Mouse (Mus musculus) ovary, adult 18-20 months (tissue): ENCODE measurements around the gene Olfr639.
"Not testable (repeated sequence)": the region's sequence is repeated elsewhere in the genome, so short reads cannot be mapped to it uniquely, and the experiment has no call there.

ENCODE experiments used
- DNase-seq: peaks from one replicate; pipeline ENCODE4 v3.0.0; 2022; ENCODE audit warnings: low spot score, mixed read lengths

Olfr639 gene

GRCm38 (mm10) chr7:104017203-104017602 is at the start of gene Olfr639:
TSS of gene Olfr639 (minus strand) at chr7:104017303.
- no peak for DNase-seq

GRCm38 (mm10) chr7:104061345-104061744 is 44.2 kb upstream of the Olfr639 start, which contains the start of gene 4930516K23Rik:
TSS of gene 4930516K23Rik (minus strand) at chr7:104061445.
- no peak for DNase-seq

DNA sequence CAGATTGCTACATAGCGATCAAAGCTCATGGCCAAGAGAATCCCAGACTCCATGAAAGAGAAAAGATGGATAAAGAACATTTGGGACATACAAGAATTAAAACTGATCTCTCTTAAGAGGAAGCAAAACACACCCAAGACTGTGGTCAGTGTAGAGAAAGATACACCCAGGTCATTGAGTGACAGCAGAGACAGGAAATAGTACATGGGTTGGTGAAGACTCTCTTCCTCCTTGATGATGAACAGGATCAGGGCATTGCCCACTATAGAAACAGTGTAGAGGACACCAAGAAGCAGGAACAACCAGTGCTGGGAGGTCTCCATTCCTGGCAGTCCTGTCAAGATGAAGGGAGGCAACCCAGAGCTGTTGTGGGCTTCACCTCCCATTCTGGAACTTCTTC is 42.1 kb upstream of the Olfr639 start:
- DNase-seq: no peak

DNA sequence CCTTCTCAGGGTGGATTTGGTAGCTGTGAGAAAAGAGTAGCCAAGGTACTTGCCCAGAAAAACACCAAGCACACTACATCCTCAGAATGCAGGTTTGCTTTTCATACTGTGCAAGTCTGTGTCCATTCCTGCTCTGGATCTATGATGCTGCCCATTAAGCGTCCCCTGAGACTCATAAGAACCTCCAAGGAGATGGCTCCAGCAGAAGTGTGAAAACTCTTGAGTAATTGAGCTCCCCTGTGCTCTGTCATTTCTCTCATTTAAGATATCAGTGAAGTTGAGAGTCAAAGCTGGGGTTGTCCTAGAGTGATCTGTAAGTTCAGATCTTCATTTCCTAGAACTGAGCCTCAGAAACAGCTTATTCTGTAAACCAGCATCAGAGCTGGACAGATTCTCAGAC is 35.5 kb upstream of the Olfr639 start, which contains the start of gene Olfr642:
Olfr642 (minus strand) TSS at position 101 of the 400 bp plus-strand sequence.
- no peak for DNase-seq

- no peak for DNase-seq
Observed at GRCm38 (mm10) chr7:104050745-104051144, 33.6 kb upstream of the Olfr639 start.

GRCm38 (mm10) chr7:104035145-104035544 is 18.0 kb upstream of the Olfr639 start, which contains the start of gene Olfr641:
TSS of gene Olfr641 (plus strand) at chr7:104035445.
- no peak for DNase-seq

- DNase-seq: no peak
Observed at GRCm38 (mm10) chr7:104026978-104027377, 9.9 kb upstream of the Olfr639 start.

GRCm38 (mm10) chr7:104025473-104025872 is 8.4 kb upstream of the Olfr639 start, which contains the start of gene Olfr640:
TSS of gene Olfr640 (minus strand) at chr7:104025573.
- no peak for DNase-seq

DNA sequence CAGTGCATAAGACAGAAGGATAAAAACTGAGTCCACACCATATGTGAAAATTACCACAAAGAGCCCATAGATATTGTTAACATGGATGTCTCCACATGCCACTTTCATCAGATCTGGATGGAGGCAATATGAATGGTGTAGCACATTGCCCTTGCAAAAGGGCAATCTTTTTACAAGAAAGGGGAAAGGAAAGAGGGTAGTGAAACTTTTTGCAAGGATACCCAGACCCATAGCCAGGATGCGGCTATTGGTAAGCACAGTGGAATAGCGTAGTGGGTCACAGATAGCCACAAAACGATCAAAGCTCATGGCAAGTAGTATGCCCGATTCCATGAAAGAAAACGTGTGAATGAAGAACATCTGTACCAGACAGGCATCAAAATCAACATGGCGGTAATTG is 4.5 kb upstream of the Olfr639 start:
- no peak for DNase-seq

- DNase-seq: no peak
Observed at GRCm38 (mm10) chr7:104018953-104019352, 1.9 kb upstream of the Olfr639 start.

DNA sequence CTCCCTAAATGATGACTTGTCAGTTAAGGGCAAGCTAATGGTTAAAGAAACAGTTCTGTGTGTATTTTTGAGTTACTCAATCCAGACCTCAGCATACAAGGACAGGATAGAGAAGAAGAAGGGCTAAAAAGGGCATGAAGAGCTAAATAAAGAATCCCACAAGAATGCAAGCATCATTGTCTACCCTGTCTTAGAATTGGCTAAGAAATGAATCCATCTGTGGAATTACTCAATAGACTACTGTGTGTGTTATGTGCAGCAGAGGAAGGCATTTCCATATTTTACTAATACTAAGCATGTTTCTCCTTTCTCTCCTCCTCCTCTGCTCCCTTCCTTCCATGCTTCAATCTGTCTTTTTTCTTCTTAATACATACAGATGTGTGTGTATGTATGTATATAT is 18.0 kb downstream of the Olfr639 start:
- DNase-seq: no peak

DNA sequence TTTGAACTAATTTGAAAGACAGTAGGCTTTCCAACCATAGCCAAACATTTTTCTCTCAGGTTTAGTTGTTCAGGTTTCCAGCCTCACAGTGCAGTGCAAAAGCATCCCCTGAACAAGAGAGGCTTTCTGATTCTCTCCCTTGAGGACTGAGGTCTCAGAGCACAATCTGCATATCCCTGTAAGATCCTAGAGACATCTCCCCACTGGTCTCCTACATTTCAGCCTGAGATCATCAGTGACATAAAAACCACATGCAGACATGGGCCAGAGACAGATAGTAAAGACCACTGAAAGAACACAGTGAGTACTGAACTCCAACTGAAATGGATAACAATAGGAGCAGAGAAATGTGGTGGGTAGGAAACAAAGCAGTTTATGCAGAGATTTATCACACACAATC is 18.7 kb downstream of the Olfr639 start, which contains the start of gene Olfr638:
Olfr638 (plus strand) TSS at position 301 of the 400 bp plus-strand sequence.
- DNase-seq: no peak

GRCm38 (mm10) chr7:103971782-103972181 is 45.3 kb downstream of the Olfr639 start:
- no peak for DNase-seq

DNA sequence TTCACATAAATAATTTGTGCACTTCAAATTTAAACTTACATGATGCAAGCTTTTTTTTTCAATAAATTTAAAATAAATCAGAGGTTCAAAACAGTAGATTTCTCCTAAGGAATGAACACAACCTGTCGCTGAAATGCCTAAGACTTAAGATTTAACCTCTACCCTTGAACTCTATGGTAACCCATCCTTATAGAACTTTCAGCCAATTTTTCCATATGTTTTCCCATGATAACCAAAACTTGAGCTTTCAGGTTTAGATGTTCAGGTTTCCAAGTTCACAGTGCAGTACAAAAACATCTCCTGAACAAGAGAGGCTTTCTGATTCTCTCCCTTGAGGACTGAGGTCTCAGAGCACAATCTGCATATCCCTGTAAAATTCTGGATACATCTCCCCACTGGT is 46.3 kb downstream of the Olfr639 start, which contains the start of gene Olfr635:
Olfr635 (plus strand) TSS at position 301 of the 400 bp plus-strand sequence.
- DNase-seq: no peak

DNA sequence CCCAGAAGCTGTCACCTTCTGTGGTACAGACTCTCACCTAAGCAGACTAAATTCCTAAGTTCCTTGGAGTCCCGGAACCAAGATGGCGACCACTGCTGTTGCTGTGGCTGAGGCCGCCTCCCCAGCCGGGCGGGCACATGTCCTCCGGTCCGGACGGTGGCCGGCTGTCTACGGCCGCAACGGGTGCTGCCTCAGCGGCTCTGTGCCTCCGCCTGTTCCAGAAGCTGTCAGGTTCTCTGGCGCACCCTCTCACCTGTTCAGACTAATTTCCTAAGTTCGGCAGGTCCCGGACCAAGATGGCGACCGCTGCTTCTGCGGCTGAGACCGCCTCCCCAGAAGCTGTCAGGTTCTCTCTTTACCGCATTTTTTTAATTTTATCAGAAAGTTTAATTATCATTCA is 50.2 kb downstream of the Olfr639 start:
- not testable (repeated sequence) for DNase-seq
